Mouse (Mus musculus) limb, embryonic 13.5 days (tissue): ENCODE results near the gene Sigmar1. TPM values are rescaled to one million over a fixed set of nuclear protein-coding genes. Genes with fewer than 3 reads are reported as not detected.

Experiments used
- polyA plus RNA-seq: library from polyadenylated mRNA; unstranded; fragments of >200 nt; fragmentation: Nextera tagmentation; extraction: Ambion mirVana; gene quantifications from 2 replicates; pipeline ENCODE4 v1.2.1, GENCODE M21; 2015

Sigmar1 gene
- polyA plus RNA-seq, 1 experiment from 2014 or later: 84.6 TPM

Other genes with a start within 250 kb of the Sigmar1 start
- 1.5 and 1.6 TPM in 2 replicates for gene 1110017D15Rik, start 238.8 kb downstream of the Sigmar1 start, polyA plus RNA-seq
- gene Fam219a, start 186.6 kb downstream of the Sigmar1 start, polyA plus RNA-seq: 1.0 and 2.0 TPM in 2 replicates
- gene Dnaic1, start 186.4 kb downstream of the Sigmar1 start, polyA plus RNA-seq: 0.46 and 0.47 TPM in 2 replicates
- 12.7 and 13.6 TPM in 2 replicates for gene Enho, start 115.8 kb downstream of the Sigmar1 start, polyA plus RNA-seq
- gene Cntfr, start 59.1 kb downstream of the Sigmar1 start, polyA plus RNA-seq: 5.1 and 5.5 TPM in 2 replicates
- 405 and 439 TPM in 2 replicates for gene Il11ra1, start 56.2 kb downstream of the Sigmar1 start, polyA plus RNA-seq
- gene Rpp25l, start 42.6 kb downstream of the Sigmar1 start, polyA plus RNA-seq: 74.9 and 76.6 TPM in 2 replicates
- gene Dctn3, start 33.0 kb downstream of the Sigmar1 start, polyA plus RNA-seq: 104 and 106 TPM in 2 replicates
- 0.14 TPM in 1 of 2 replicates, not detected in the other for gene Arid3c, start 25.0 kb downstream of the Sigmar1 start, polyA plus RNA-seq
- gene Galt, start 929 bp downstream of the Sigmar1 start, polyA plus RNA-seq: 40.4 and 47.3 TPM in 2 replicates
- gene Ccl27a, start 18.1 kb upstream of the Sigmar1 start, polyA plus RNA-seq: 53.0 and 64.8 TPM in 2 replicates
- gene Gm21541, start 147.5 kb upstream of the Sigmar1 start, polyA plus RNA-seq: 14.3 TPM in 1 of 2 replicates, not detected in the other
- 4.6 TPM in 2 replicates for gene Gm20878, start 185.4 kb upstream of the Sigmar1 start, polyA plus RNA-seq
- gene Fam205a4, start 209.9 kb upstream of the Sigmar1 start, polyA plus RNA-seq: 0.49 and 0.53 TPM in 2 replicates